Mouse (Mus musculus) megakaryocyte, embryonic 14.5 days (primary cell): ENCODE measurements around the gene Tmem237.

Experiments
- FLI1 ChIP-seq: IDR thresholded peaks from 2 replicates; pipeline ENCODE4 v1.6.1; 2012; ENCODE audit warnings: low read length, inconsistent platforms, mixed read lengths
- GATA1 ChIP-seq: IDR thresholded peaks from 3 replicates; pipeline ENCODE4 v1.6.1; 2012; ENCODE audit warnings: mixed read lengths, low read length, inconsistent platforms, borderline replicate concordance

- TF ChIP-seq FLI1 (no peak), GATA1 (no peak)
Measured at GRCm38 (mm10) chr1:59150542-59150941, 30.3 kb upstream of the Tmem237 start.
